ENCODE assay signal across 13 mouse cellular contexts in the genomic region with DNA sequence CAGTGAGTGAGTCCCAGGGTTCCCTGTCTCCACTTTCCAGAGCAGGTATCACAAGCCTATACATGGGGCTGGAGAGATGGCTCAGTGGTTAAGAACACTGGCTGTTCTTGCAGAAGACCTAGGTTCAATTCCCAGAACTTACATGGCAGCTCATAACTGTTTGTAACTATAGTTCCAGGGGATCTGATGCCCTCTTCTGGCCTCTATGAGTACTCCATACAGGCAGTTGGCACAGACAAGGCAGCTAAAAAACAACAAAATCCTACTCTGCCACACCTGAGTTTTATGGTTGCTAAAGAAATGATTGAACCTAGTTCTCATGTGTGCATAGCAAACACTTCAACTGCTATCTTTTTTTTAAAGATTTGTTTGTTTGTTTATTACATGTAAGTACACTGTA. TPM values are rescaled to one million over a fixed set of nuclear protein-coding genes. Genes with fewer than 3 reads are reported as not detected.
A peak's percentile ranks its signal among the peaks of the same experiment; 100 is the strongest.
DNase-seq lines count a peak whose midpoint lies in the region; ATAC-seq and TF ChIP-seq lines count a peak whose summit lies in the region.
"Had no signal": no experiment of that assay in that cellular context is flagged by ENCODE, and none has a peak within 500 bp of the region (broad histone marks: within the 10 kb centered on the region; RNA-seq: fewer than 3 reads in every experiment).

No protein-coding gene starts in this region.

- no peaks in the 10 kb centered on the region for H3K9me3 ChIP-seq in neural tube, embryonic 15.5 days (replicated peaks)
- H3K9me3 ChIP-seq: embryonic facial prominence, embryonic 13.5 days; heart, embryonic 10.5 days; midbrain, embryonic 12.5 days had no signal

- H3K36me3 ChIP-seq in heart, adult 2 months (ENCODE audit: control insufficient read depth, insufficient read depth, low read length): peaks cover 8% of the 10 kb centered on the region
- peaks cover 43% of the 10 kb centered on the region for H3K36me3 ChIP-seq in neural tube, embryonic 15.5 days
- H3K36me3 ChIP-seq in splenic B cell, adult 2 months (ENCODE audit: control insufficient read depth, insufficient read depth, low read length, poor library complexity, severe bottlenecking): peaks cover 18% of the 10 kb centered on the region

- 0 out of 2 replicates have a peak, but pooled peaks have one; percentile 9 for ATAC-seq in neural tube, embryonic 15.5 days (ENCODE audit: low FRiP score)

- intact Hi-C loops in heart, adult 2 months (cut with DNase I): loop anchor here (5.0 kb wide), 2 partner anchors 54 to 104 kb away; partner anchors contain the start of gene Rab10
- intact Hi-C loops in heart, postnatal 25 days (cut with DNase I): loop anchor here (5.0 kb wide), 1 partner anchor 54 kb away; the partner anchor contains the start of gene Rab10

- no peak for TF ChIP-seq POLR2A in heart, adult 2 months (IDR thresholded peaks at IDR 0.05; ENCODE audit: insufficient read depth, low read depth, low read length)
- no peak for TF ChIP-seq POLR2A in brain, embryonic 14.5 days (IDR thresholded peaks at IDR 0.05; ENCODE audit: borderline replicate concordance, extremely low read depth, insufficient read depth, insufficient read length, poor library complexity, severe bottlenecking)

- H3K27me3 ChIP-seq in heart, adult 2 months (ENCODE audit: control insufficient read depth, insufficient read depth, low read length): no peaks in the 10 kb centered on the region
- H3K27me3 ChIP-seq in neural tube, embryonic 15.5 days (replicated peaks): no peaks in the 10 kb centered on the region
- no peaks in the 10 kb centered on the region for H3K27me3 ChIP-seq in splenic B cell, adult 2 months (ENCODE audit: control insufficient read depth, insufficient read depth, low read length, poor library complexity, severe bottlenecking)
- H3K27me3 ChIP-seq: embryonic facial prominence, embryonic 13.5 days; midbrain, embryonic 12.5 days had no signal

- DNase-seq in heart, adult 2 months: no peak
- DNase-seq in heart, postnatal 25 days (ENCODE audit: low spot score): no peak
- DNase-seq in neural tube, embryonic 10.5 days (ENCODE audit: extremely low spot score, low spot score): no peak
- DNase-seq in brain, embryonic 14.5 days (ENCODE audit: low read depth): no peak
- peak; percentile 43 for DNase-seq in splenic B cell, adult 2 months (ENCODE audit: low read depth, low spot score)
- DNase-seq in spleen, postnatal 14 days (ENCODE audit: low spot score in 2 of 2): no peak
- DNase-seq in cerebellum, adult 9-10 months: no peak
- DNase-seq: cerebellum, adult 9-11 months; thymus, postnatal 25 days had no signal

- H3K79me2 ChIP-seq in heart, adult 2 months (replicated peaks; ENCODE audit: control insufficient read depth, insufficient read depth, low read length): no peaks in the 10 kb centered on the region

- H3K9ac ChIP-seq in heart, adult 2 months (ENCODE audit: low read depth, low read length): no peak overlapping the region
- no peak overlapping the region for H3K9ac ChIP-seq in neural tube, embryonic 15.5 days (replicated peaks)
- H3K9ac ChIP-seq: embryonic facial prominence, embryonic 13.5 days; midbrain, embryonic 12.5 days had no signal

- no peak for TF ChIP-seq EP300 in heart, adult 2 months (IDR thresholded peaks at IDR 0.05; ENCODE audit: insufficient read depth, low read depth, low read length)

- no peak overlapping the region for H3K27ac ChIP-seq in heart, adult 2 months
- H3K27ac ChIP-seq in neural tube, embryonic 15.5 days (replicated peaks): no peak overlapping the region
- H3K27ac ChIP-seq: embryonic facial prominence, embryonic 13.5 days; heart, embryonic 10.5 days; midbrain, embryonic 12.5 days had no signal

- TF ChIP-seq CTCF in heart, adult 2 months (IDR thresholded peaks at IDR 0.05): peak; percentile 62
- peak; percentile 5; the same call in 1 of the 2 replicates for TF ChIP-seq CTCF in brain, embryonic 14.5 days (IDR thresholded peaks at IDR 0.05; ENCODE audit: borderline replicate concordance, extremely low read depth, insufficient read depth, insufficient read length)

- H3K4me3 ChIP-seq in heart, adult 2 months: no peak overlapping the region
- no peak overlapping the region for H3K4me3 ChIP-seq in neural tube, embryonic 15.5 days (replicated peaks)
- H3K4me3 ChIP-seq: embryonic facial prominence, embryonic 13.5 days; heart, embryonic 10.5 days; midbrain, embryonic 12.5 days had no signal

- H3K4me1 ChIP-seq in heart, adult 2 months (ENCODE audit: control insufficient read depth, insufficient read depth, low read length): no peaks in the 10 kb centered on the region; the same call in 1 of the 2 replicates
- no peaks in the 10 kb centered on the region for H3K4me1 ChIP-seq in neural tube, embryonic 15.5 days
- H3K4me1 ChIP-seq: embryonic facial prominence, embryonic 13.5 days; heart, embryonic 10.5 days; midbrain, embryonic 12.5 days had no signal

- H3K4me2 ChIP-seq in neural tube, embryonic 15.5 days: no peak overlapping the region
- H3K4me2 ChIP-seq: embryonic facial prominence, embryonic 13.5 days; midbrain, embryonic 12.5 days had no signal

RNA-seq across cellular contexts. Expression of gene Rab10, which starts 56.2 kb away (rescaled TPM):
- 100 to 1,000 TPM; 116 to 130 TPM for total RNA-seq in heart, adult 2 months (2021)
- polyA plus RNA-seq in heart, adult 2 months (2012; rRNA removed): 36.8 and 74.2 TPM in 2 replicates
- 100 to 1,000 TPM; 120 to 135 TPM for total RNA-seq in heart, postnatal 25 days (2021)
- polyA plus RNA-seq in neural tube, embryonic 15.5 days (2015; fragmentation: Nextera tagmentation; extraction: Ambion mirVana): 135 and 148 TPM in 2 replicates
- 140 and 159 TPM in 2 replicates for polyA plus RNA-seq in brain, embryonic 14.5 days (2012; rRNA removed)
